Mouse (Mus musculus) 3134 (cell line): ENCODE data around the gene Fer.

ENCODE experiments used
- DNase-seq: peaks from one replicate; pipeline ENCODE4 v3.0.0-alpha.2; 2011; ENCODE audit warnings: low spot score; ENCODE audit not compliant: insufficient read length; ENCODE audit errors: extremely low read depth

Fer gene

DNA sequence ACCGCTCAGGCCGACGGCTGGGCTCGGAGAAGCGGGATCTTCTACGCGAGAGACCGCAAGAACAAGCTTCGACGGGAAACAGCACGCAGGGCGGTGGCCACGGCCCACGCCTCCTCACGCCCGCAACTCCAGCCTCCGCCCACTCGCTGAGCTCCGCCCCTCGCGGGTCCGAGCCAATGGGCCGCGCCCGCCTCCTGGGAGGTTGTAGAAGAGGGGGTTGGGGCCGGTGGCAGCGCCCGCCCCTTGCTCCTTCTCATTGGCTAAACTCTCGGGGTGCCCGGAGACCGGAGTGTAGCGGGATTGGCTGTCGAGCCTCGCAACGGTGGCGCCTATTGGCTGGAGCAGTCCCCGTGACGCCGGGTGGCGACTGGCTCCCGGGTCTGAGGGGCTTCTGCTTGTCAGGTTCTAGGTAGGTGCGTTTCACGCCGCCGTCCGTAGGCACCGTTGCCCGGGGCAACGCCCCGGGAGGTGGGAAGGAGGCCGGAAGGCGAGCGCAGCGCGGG, 836 bp downstream of the Fer start, which contains the start of gene A930002H24Rik:
Gene A930002H24Rik, minus strand, starts transcription at position 145 of the 503 bp plus-strand sequence.
- peak; percentile 99 for DNase-seq

- no peak for DNase-seq
Measured at GRCm38 (mm10) chr17:63864171-63864571, 1.3 kb downstream of the Fer start.

DNA sequence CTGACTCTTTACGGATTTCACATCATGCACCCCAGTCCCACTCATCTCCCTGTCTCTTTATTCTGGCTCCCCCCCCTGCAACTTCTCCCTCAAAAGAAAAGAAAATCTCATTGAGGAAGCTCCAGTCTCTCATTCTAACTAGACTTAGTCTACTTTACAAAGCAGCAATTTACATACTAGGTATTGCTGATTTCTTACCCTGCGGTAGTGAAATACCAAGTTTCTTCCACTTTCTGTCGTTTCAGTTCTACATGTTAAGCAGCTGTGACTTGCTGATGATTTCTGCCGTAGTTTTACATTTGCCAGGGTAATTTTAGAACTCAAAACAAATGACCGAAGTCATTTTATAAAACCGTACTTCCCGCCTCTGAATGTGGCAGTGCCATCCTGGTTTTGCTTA, 8.9 kb downstream of the Fer start:
- no peak for DNase-seq

DNA sequence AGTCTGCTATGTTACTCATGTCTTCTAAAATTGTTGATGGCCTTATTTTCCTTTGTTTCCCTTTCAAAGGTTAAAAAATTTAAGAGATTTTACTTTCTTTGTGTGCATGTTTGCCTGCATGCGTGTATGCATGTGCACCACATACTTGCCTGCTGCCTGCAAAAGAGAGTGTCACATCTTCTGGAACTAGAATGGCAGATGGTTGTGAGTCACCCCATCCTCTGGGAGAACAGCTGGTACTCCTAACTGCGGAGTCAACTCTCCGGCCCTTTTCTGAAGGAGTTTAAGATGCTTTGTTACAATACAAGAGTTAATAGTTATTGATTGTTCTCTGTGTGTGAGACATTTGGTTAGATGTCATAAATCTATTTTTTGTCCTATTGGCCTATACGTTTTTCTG, 16.0 kb downstream of the Fer start:
- no peak for DNase-seq

DNA sequence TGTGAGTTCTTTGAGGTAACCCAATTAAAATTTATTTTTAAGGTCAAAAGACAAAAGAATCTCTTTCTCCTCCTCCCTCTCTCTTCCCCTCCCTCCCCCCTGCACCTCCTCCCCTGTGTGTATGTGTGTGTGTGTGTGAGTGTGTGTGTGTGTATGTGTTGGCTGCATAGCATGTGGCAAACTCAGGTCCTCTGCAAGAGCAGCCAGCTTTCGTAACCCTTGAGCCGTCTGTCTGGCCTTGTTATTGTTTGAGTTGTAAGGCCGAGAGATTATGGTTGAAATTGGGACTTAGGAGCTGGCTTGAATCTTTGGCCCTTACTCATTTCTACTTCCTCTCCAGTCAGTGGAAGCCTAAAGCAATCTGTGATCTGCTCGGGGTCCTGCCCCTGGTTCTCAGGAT, 17.1 kb downstream of the Fer start:
- DNase-seq, result no peak

- DNase-seq, result no peak
Measured at GRCm38 (mm10) chr17:63886988-63887387, 24.1 kb downstream of the Fer start.

DNA sequence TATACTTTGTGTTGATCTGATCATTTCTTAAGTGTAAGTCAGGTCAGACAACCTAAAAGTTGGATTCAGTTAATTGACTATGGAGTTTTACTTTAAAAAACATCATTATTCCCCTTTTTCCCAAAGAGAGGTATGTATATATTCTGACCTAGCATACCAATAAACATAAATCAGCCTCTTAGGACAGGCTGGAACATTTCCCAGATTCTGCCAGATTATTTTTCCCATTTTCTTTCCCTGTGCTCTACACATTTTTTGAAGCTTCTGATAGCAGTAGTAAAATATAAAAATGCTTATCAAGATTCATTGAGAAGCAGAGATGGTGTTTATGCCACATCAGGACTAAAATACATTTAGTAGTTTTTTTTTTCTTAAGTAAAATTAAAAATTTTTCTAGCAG, 27.7 kb downstream of the Fer start:
- no peak for DNase-seq

DNA sequence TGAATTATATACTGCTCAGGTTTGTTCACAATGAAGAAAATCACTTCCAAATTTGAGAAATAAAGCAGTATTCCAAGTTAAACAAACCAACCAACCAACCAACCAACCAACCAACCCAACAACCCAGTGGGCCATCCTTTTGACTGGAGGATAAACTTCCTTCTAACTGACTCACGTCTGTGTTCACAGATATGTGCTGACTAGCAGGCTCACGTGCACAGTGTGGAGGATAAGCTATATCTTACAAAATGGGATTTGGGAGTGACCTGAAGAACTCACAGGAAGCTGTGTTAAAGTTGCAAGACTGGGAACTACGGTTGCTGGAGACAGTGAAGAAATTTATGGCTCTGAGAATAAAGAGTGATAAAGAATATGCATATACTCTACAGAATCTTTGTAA, 33.0 kb downstream of the Fer start:
- DNase-seq, result no peak

DNA sequence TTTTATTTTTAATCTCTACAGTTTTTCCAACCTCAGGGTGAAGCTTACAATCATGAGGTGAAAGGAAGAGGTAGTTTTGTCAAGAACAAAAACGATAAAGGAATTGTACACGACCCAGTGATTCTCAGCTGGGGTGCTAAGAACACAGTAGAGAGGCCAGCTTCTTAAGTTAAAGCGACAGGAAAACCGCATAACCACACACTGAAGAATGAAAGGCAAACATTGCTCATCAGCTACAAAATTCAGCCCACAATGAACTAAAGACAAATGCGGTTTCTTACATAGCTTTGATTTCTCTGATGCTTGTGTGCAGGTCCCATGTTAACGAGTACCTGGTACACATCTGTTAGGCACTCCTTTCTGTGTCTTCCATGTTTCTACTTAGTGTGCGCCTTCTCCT, 34.2 kb downstream of the Fer start:
- no peak for DNase-seq

GRCm38 (mm10) chr17:63909297-63909696, 46.4 kb downstream of the Fer start:
- DNase-seq, result no peak

GRCm38 (mm10) chr17:63921601-63922203, 58.8 kb downstream of the Fer start:
- DNase-seq, result no peak

DNA sequence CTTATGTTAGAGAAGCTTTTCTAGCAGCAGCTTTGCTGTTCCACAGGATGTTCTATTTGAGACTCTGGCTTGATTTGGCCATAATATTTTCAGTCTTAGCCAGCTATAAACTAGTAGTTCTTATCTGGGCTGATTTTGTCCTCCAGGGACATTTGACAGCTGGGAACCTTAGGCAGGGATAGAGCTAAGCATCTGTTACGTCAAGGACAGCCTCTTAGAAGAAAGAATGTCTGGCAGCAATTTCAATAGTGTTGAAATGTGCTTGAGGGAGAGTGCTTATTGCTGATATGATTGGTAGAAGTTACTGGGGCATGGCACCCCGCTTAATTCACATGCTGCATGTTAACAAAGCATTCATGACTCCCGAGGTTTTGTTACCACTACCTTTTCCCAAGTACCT, 62.7 kb downstream of the Fer start:
- DNase-seq, result no peak

DNA sequence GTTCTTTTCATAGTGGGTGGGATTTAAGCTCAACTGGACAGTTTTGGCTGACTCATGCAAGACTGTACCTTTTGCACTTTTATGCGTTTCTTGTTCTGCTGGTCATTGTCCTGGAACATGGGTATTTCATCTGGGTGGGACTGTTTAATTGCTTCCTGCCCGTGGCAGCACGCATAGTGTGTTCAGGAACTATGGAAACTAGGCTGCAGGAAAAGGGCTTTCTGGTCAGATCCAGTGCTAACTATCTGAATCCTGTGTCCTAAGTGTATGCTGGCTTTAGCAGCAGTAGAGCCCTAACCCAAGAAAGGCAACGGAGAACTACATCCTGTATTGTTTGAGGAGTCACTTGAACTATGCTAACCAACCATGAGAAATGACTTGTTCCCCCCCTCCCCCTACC, 67.8 kb downstream of the Fer start:
- no peak for DNase-seq

DNA sequence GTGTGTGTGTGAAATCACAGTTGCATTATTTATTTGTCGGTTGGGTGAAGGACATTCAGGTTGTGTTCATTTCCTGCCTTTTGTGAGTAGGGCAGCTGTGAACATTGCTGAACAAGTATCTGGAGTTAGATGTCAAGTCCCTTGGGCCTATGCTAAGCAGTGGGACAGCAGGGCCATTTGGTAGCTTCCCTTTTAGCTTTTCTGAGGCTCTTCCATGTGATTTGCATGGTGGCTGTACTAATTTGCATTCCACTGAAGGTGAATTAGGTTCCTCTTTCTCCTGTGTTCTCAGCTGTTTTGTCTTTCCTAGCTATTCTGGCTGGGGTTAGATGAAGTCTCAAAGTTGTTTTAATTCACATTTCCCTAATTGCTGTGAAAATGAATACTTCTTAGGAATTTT, 68.7 kb downstream of the Fer start:
- DNase-seq, result no peak

DNA sequence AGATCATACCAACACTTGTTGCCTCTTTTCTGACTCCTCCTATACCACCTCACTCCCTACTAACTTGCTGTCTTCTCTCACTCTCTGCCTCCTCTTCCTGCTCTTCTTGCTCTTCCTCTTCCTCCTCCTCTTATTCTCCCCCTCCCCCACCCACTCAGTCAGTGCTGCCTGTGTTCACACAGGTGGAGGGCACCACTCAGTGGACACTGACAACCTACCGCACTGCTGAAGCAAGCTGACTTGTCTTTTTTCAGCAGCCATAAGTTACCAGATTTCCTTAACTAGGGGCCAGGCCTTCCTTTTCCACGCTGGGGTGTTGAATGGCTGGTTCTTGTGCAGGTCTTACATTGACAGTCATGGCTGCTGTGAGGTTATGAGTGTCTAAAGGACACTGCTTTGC, 72.5 kb downstream of the Fer start:
- DNase-seq, result no peak

- no peak for DNase-seq
Measured at GRCm38 (mm10) chr17:63937886-63938285, 75.0 kb downstream of the Fer start.

- no peak for DNase-seq
Measured at GRCm38 (mm10) chr17:63946772-63947171, 83.9 kb downstream of the Fer start.

- peak; percentile 65 for DNase-seq
Measured at GRCm38 (mm10) chr17:63948811-63949210, 85.9 kb downstream of the Fer start.

DNA sequence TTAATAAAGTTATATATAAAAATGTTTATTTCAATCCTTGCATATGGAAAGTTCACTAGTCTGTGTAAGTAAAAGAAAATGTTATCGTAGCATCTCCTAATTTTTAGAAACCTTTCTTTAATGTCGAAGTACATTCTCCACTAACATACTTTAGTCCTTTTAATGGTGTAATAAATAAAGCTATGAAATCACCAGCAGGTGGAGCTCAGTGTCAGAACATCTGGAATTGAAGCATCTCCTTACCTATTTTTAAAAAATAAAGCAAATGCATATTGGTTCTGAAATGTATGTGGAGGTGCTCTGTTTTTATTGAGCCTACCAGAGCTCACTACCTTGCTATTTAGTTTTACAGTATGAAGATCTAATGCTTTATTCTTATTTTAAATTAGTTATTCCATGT, 88.6 kb downstream of the Fer start:
- no peak for DNase-seq

DNA sequence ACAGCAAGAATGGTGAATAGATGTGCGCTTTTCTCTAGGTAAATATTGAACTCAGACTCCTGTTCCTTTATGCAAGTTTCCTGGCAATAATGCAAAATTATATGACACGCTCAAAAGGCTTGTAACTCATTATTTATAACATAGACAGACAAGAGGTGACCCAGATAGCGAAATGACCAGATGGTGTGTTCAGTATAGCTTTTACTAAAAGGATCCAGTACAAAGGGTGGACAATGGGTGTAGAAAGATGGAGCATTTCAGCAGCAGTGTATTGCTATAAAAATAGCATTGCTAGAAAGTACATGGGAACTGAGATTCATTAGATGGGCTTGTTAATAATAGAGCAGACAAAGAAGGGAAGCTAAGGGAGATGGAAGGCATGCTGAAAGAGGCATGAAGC, 104.2 kb downstream of the Fer start:
- no peak for DNase-seq

GRCm38 (mm10) chr17:63969448-63969847, 106.6 kb downstream of the Fer start:
- no peak for DNase-seq

DNA sequence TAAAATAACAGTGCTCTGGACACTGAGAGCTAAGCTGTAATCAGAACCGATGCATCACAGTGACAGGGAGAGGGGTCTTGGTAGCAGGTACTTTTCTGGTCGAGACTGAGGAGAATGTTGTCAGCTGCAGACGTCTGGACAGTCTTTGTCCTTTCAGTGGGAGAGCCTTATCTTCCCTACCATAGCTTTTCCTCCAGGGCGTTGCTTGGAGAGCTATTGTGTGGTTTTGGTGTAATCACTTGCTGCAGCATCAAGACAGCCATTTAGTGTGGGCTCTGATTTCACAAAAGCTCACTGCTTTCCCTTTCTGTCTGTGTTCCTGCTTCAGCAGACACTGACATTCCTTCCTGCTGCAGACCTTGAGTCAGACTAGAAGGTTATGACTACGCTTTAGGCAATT, 107.4 kb downstream of the Fer start:
- DNase-seq, result no peak

- no peak for DNase-seq
Measured at GRCm38 (mm10) chr17:63970939-63971338, 108.1 kb downstream of the Fer start.
